Mouse (Mus musculus) sigmoid colon, adult 10 weeks (tissue): Measurements from ENCODE around the gene Plcb3. TPM values are rescaled to one million over a fixed set of nuclear protein-coding genes. Genes with fewer than 3 reads are reported as not detected.

Experiments
- polyA plus RNA-seq: library from polyadenylated mRNA; stranded (reverse); fragments of 350-450 nt; fragmentation: Illumina TruSeq; extraction: RNeasy Lipid Tissue Mini Kit (QIAGEN cat#74804); gene quantifications from one replicate; pipeline ENCODE4 v1.2.3, GENCODE M21; 2014; ENCODE audit warnings: low read depth, low replicate concordance

Plcb3 gene
- 16.1 TPM for polyA plus RNA-seq

GRCm38 (mm10) chr19:6975537-6976521, at the start of gene Plcb3:
Gene Plcb3 (minus strand): TSS chr19:6976470.

GRCm38 (mm10) chr19:7019191-7019590, 42.9 kb upstream of the Plcb3 start, which contains the start of gene Fermt3:
Gene Fermt3 (minus strand): TSS chr19:7019469.

GRCm38 (mm10) chr19:6996006-6996405, 19.7 kb upstream of the Plcb3 start, which contains the start of the genes Nudt22 and Trpt1:
Gene Nudt22 (minus strand): TSS chr19:6996117.
Gene Trpt1 (plus strand): TSS chr19:6996131.

GRCm38 (mm10) chr19:6992011-6992858, 16.0 kb upstream of the Plcb3 start, which contains the start of gene Dnajc4:
Gene Dnajc4 (minus strand): TSS chr19:6992572.

GRCm38 (mm10) chr19:6987061-6987903, 11.0 kb upstream of the Plcb3 start, which contains the start of gene Vegfb:
Gene Vegfb (minus strand): TSS chr19:6987651.

GRCm38 (mm10) chr19:6980381-6981093, 4.3 kb upstream of the Plcb3 start, which contains the start of gene Fkbp2:
Gene Fkbp2 (minus strand): TSS chr19:6980501.

GRCm38 (mm10) chr19:6974211-6975205, 1.8 kb downstream of the Plcb3 start, which contains the start of gene Ppp1r14b:
Gene Ppp1r14b (plus strand): TSS chr19:6974968.

GRCm38 (mm10) chr19:6942249-6942691, 34.0 kb downstream of the Plcb3 start, which contains the start of gene Gpr137:
Gene Gpr137 (minus strand): TSS chr19:6942480.

GRCm38 (mm10) chr19:6941372-6942248, 34.7 kb downstream of the Plcb3 start, which contains the start of gene Bad:
Gene Bad (plus strand): TSS chr19:6941861.

GRCm38 (mm10) chr19:6934195-6934977, 41.9 kb downstream of the Plcb3 start, which contains the start of gene Kcnk4:
Gene Kcnk4 (minus strand): TSS chr19:6934515.

GRCm38 (mm10) chr19:6925307-6925573, 51.0 kb downstream of the Plcb3 start, which contains the start of gene Catsperz:
Gene Catsperz (minus strand): TSS chr19:6925380.

GRCm38 (mm10) chr19:6921647-6922567, 54.4 kb downstream of the Plcb3 start, which contains the start of gene Esrra:
Gene Esrra (minus strand): TSS chr19:6921813.

GRCm38 (mm10) chr19:6909507-6910289, 66.6 kb downstream of the Plcb3 start, which contains the start of the genes Trmt112 and Prdx5:
Gene Trmt112 (plus strand): TSS chr19:6909698.
Gene Prdx5 (minus strand): TSS chr19:6910106.

